Mouse (Mus musculus) adrenal gland, adult 18-20 months (tissue): ENCODE measurements around the gene Rnf123. TPM values are rescaled to one million over a fixed set of nuclear protein-coding genes. Genes with fewer than 3 reads are reported as not detected.

ENCODE experiments used
- DNase-seq, 2 experiments: peaks; one replicate each; pipeline ENCODE4 v3.0.0; 2021 to 2022; ENCODE audit warnings: low spot score in 2 of 2
- total RNA-seq, 2 experiments: library from RNA; stranded (reverse); gene quantifications; 1 replicate in 1 of 2; 2 replicates in 1 of 2; pipeline ENCODE4 v1.2.3; 2021

Gene Rnf123
- total RNA-seq, 2 experiments from 2014 or later = 54.0 to 63.2 TPM

DNA sequence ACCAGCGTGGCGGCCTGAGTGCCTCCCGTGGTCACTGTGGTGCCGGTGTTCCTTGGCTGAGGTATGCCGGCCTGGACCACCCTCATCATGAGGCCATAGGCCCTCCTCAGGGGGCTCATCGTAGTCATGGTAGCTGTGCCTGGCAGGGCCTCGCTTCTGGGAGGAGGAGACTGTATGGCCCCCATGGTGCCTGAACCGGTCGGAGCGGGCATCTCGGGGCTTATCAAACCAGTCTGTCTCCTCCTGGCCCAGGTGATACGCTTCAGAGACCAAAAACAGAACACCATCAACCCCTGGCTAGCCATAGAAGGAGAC lies 22.4 kb upstream of the Rnf123 start:
- no peak for DNase-seq

DNA sequence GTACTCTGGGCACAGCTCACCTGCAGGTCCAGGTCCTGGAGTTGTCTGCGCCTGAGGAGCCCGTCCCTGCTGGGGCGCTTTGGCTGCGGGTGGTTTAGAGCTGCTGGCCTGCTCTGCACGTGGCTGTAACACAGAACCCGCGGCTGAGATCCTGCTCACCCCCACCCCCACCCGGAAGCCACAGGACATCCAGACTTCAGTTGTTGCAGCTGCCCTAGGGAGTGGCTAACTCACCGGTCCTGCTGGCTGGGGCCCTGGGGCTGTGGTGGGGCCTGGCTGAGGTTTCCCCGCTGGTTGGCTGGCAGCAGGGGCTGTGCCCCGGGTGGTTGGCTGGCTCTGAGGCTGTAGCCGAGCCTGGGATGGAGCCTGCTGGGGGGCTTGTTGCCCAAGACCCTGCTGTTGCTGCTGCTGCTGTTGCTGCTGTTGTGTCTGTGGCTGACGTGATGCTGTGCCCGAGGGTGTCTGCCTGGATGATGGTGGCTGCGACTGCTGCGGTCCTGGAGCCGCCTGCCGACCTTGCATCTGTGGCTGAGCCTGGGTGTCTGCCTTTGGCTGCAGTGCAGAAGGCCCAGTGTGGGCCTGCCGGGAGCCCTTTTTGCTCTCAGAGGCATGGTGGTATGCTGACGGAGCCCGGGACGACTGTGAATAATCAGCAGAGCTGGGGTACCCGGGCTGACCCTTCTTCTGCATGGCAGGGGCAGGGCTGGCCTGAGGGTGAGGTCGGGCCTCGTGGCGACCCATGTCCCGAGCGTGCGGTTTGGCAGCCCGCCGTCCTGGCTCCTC lies 21.8 kb upstream of the Rnf123 start:
- DNase-seq = no peak

DNA sequence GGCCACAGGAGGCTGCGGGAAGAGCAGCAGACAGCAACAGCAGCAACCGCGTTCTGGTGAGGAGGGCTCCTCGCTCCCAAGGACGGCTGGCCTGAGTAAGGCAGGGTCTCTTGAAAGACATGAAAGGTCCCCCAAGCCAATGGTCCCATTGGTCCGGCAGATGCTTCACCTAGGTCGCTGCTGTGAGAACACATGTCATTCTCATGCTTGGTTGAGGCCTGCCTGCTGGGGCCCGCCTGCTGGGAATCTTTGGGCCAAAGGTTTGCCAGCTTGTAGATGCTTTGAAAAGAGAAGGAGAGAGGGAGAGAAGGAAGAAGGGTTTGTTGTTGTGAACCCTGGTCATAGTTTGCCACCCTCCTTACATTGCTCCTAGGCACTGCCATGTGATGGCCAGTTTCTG lies 16.5 kb upstream of the Rnf123 start:
- no peak for DNase-seq

DNA sequence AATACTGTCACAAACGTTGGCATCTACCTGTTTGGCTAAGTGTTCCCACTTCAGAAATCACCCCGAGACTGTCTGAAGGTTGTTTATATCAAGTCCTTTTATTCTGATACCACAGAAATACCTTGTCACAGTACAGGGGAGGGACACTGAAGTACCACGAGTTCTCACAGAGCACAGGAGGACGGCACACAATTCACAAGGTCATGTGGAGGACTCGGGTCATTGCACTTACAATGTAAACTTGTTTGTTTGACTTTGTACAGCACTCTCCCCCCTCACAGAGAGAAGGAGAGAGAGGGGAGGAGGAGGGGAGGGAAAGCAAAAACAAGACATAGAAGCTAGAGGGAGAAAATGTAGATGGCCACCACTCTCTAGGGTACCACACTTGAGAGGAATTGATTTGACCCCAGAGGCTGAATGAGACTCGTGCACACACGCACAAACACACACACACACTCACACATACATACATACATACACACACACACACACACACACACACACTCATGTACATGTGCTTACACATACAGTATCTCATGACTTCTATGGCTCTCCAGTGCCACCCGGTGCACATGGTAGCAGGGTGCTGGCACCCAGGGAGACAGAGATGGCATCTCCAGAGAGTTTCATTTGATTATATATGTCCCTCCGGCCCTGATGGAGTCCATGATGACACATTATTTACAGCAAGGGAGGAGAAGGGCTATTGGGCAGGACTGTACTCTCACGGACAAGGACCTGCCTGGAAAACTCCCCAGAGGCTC lies 13.0 kb upstream of the Rnf123 start:
- DNase-seq = no peak

DNA sequence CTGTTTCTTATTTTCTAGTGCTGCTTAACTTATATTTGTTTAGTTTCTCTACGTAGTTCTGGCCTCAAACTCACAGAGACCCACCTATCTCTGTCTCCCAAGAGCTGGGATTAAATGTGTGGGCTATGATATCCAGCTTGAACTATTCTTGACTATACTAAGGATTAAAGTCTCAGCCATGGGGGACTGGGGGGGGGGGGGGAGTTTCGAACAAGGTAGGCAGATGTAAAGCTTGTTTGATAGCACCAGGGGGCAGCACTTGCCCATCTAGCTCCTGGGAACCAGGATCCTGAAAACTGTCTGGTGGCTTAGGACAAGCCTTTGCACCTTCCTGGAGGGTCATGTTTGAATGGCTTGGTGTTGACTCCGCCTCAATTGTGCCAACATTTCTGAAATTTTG lies 12.4 kb upstream of the Rnf123 start:
- DNase-seq = peak; percentile 48 to 52

DNA sequence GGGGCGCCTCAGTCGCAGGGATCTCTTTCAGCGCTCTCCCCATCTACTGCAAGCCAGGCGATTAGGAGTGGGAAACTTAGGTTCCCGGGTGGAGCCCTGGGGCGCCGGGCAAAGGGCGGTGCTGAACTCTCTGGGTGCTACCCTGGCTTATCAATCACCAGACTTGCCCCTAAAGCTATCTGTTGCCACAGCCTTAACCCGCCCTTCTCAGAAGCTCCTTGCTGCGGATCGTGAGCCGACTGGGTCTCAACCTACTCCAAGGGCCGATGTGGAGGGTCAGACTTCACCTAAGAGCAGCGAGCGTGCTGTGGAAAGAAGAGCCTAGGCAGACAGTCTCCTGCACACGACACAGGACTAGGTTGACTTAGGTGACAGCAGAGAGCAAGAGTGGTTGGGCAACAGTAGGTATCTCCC lies 11.9 kb upstream of the Rnf123 start:
- peak in 1 of 2 experiments; percentile 41 for DNase-seq

DNA sequence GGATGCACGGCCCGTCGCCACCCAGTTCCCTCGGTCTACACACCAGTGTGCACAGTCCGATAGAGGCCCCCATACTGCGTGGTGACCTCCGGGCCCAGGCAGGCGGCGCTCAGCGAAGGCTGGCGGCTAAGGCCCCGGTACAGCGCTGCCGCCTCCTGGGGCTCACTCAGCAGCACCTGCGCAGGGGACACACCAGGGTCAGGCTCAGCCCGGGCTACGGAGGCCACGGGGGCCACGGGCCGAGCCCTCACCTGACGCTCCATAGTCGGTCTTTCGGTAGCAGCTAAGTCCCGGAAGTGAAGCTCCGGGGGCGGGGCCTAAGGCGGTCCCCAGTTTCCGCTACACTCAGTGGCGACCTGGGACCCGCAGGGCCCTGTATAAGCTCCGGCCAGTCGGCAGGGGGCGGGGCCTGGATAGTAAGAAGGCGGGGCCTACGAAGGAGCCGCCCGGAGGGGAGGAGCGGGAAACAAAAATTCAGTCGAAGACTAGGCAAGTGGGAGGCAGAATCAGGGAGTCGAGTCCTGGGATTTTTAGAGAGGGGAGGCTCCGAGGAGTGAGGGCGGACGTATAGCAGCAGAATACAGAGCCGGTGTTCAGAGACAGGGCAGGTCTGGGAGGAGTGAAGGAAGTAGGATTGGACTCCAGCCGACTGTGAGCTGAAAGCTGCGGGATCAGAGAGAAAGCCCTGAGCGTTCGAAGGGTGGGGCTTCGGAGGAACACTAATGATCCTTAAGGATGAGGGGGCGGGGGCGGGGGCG lies 11.2 kb upstream of the Rnf123 start, which contains the start of gene Apeh:
TSS of gene Apeh (minus strand) at position 423 of the 758 bp plus-strand sequence.
- DNase-seq = peak; percentile 94 to 95

DNA sequence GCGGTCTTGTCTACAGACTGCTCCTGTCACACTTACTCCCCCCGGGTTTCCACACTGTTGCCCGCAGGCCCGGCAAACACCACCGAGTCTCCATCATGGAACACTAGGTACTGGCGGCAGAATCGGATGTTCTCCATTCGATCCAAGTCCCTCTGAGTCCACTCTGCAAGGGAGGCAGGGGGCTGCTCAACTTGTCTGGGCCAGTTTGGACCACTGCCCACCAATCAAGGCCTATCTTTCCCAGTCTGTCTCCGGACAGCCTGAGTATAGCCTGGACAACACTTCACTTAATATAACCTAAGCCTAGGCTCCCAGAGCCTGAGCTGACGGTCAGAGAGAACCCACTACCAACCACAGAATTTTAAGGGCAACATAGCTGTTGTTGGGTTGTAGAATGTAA lies 10.4 kb upstream of the Rnf123 start:
- DNase-seq = no peak

DNA sequence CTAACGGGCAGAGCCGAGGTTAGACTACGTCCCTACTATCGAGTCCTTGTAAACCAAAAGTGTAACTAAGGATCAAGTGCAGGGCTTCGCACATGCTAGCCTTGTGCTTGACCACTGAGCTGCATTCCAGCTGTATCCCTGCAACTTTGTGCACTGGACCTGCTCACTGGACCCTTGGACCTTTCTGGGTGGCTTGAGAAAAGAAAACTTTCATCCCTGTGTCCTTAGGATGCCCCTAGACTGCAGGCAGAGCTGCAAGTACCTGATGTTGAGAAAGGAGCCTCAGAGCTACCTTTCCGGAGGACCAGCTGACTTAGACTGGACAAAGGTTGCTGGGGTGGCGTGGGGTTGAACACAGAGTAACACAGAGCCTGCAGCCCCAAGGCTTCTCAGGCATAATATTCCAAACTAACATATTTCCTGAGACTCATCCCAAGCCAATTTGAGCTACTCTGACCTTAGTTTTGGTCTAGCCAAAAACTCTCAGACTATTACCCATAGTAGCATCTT lies 7.5 kb upstream of the Rnf123 start:
- DNase-seq = no peak

DNA sequence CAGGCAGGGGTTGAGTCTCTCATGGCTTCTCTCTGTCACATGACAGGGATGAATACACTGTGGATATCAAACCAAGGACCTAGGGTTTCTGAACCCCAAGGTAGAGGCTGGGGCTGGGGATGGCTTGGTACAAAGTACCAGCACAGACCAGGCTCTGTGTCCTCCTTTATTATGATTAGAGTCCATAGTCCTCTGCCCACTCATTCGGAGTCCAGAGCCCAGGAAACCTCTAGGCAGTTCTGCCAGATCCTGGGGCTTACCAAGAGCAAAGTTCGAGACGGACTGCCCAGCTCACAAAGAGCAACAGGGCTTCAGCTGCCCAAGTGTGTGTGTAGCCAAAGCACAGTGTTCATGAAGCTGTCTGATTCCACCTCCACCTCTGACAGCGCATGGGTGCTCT lies 2.1 kb upstream of the Rnf123 start:
- no peak for DNase-seq

DNA sequence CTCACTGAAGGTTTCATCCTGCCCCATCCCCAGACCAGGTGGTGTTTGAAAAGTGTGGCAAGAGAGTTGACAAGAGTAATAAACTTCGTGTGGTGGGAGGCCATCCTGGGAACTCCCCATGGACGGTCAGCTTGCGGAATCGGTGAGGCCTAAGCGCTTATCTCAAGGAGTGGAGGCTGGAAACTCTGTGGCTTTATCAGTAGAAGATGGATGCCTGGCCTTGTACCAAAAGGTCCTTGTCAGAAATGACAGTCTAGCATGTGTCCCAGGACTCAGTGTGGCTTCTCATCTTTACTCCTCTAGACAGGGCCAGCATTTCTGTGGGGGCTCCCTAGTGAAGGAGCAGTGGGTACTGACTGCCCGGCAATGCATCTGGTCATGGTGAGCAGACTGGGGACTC lies 415 bp upstream of the Rnf123 start:
- no peak for DNase-seq

DNA sequence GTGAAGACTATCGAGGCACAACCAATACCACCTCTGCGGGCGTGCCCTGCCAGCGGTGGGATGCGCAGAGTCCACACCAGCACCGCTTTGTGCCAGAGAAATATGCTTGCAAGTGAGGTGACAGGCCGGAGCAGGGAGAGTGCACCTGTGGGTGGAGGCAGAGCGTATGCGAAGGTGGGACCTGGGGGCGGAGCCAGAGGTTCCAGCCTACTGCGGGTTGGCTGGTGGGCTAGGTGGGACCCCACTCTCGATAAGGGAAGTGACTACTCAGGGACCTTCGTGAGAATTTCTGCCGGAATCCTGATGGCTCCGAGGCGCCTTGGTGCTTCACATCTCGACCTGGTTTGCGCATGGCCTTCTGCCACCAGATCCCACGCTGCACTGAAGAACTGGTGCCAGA lies 597 bp downstream of the Rnf123 start:
- DNase-seq = no peak

DNA sequence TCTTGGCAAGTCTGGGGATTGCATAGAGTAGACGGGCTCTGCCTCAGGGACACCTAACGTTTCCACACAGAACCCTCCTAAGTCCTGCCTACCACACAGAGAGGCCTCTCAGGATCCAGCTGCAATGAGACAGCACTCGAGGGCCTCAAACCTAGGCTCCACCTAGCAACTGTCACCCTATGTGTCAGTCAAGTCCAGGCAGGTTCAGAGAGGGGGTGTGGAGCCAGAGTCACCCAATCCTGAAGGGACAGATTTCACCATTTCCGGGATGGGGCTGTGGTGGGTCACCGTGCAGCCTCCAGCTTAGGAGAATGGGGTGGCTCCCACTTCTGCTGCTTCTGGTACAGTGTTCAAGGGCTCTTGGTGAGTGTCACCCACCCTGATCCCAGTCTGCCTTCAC lies 3.0 kb downstream of the Rnf123 start, which contains the start of gene Mst1:
TSS of gene Mst1 (plus strand) at position 269 of the 400 bp plus-strand sequence.
- no peak for DNase-seq

DNA sequence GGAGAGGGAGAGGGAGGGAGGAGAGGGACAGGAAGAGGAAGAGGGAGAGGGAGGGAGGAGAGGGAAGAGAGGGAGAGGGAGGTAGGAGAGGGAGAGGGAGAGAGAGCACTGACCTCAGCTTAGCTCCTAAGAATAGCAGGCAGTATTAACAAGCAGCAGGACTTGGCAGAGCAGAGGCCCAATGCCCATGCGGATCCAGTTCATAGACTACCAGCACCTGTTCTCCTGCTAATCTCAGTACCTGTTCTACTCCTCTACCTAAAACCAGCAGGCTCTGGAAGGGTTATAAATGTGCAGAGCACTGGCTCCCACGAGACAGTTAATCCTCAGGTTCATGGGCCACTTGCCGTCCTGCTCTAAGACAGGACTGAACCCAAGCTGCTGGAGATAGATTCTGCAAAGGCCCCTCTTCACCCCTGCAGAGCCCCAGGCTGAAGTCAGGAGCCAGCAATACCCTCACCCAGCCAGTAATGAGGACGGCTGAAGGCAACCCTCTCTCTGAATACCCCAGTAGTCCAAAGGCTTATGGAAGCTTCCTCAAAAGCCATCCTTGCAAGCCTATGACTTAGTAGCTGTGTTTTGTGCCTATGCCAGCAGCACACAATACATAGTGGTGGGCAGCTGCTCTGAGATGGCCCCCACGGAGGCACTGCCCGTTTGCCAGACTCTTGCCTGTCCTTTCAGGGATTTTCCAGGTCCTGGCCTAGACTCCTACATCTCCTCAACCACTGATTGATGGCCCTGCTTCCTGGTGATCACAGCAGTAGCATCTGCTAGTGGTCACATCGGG lies 9.8 kb downstream of the Rnf123 start:
- DNase-seq = no peak

DNA sequence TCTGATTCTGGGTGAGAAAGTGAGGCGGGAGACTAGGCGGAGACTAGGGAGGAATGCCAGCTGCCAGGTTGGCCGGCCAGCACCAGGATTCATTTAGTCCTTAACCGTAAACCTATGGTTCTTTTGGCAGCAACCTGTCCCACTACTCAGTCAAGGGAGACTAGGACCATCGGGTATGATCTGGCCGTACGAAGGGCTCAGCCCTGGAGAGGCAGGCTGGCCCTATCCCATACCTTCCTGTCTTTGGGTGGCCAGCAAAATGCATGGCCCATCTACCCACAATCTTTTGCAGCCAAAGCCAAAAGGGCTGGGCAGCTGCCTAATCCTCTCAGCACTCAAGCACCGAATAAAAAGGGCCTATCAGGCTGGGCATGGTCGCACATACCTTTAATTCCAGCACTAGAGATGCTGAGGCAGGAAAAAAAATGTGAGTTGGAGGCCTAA lies 10.6 kb downstream of the Rnf123 start:
- no peak for DNase-seq

DNA sequence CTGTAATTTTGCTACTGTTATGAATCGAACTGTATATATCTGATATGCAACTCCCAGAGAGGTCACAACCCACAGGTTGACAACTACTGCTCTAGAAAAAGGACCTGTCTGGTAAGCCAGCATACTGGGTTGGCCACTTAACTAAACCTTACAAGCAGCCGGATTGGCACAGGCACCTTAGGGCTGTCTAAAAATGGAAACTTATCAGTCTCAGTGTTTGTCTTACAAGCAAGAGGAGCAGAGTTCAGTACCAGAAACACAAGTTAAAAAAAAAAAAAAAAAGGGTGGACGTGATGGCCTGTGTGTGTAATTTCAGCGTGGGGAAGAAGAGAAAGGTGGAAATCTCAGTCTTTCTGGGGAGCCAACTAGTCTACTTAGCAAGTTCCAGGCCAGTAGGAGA lies 11.3 kb downstream of the Rnf123 start:
- no peak for DNase-seq

DNA sequence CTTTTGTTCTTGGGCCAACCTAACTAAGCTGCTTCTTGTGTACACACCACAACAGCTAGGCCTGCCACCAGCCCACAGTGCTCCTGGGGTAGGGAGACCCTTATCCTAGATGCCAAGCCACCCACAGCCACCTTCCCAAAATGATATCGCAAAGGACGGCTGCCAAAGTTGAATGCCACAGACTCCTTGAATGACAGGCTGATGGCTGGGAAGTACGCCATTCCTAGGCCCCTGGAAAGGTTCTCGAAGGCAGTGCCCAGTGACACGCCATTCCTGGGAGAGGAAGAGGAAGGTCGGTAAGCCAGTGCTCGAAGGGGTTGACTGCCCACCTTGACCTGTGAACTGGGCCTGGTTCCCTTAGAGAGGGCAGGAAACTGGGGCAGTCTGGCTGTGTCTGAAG lies 13.6 kb downstream of the Rnf123 start:
- no peak for DNase-seq

DNA sequence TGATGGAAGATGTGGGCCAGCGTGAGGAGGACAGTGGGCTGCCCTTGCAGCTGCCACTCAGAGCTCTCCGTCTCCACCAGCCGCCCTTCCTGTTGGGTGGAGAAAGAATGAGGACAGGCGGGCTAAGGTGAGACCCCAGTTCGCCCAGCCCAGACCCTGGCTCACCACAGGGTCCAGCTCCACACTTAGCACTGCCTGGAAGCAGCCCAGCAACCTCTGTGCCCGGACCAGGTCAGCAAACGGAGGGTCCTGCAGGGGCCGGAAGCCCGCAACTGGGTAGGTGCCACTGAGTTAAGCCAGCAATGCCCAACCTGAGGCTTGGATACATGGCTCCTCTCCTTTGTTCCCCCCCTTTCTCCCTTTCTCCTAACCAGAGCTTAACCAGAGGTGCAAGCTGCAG lies 14.1 kb downstream of the Rnf123 start:
- no peak for DNase-seq

DNA sequence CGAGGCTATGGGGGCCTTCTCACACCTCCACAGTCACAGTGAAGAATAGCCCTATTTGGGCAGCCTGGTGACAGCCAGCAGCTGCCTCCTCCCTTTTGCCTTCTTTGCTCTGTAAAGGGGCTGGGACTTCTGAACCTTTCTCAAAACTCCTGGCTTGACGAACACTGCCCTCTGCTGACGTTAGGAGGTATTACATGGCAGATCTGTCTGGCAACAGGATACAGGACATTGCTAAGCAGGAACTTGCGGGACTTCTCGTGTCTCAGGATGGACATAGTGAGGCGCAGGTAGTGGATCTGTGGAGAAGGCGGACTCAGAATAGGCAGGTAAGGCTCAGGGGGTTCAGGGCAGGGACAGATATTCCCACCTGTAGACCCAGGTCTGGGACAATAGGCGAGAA lies 15.2 kb downstream of the Rnf123 start:
- DNase-seq = peak; percentile 82 to 84

DNA sequence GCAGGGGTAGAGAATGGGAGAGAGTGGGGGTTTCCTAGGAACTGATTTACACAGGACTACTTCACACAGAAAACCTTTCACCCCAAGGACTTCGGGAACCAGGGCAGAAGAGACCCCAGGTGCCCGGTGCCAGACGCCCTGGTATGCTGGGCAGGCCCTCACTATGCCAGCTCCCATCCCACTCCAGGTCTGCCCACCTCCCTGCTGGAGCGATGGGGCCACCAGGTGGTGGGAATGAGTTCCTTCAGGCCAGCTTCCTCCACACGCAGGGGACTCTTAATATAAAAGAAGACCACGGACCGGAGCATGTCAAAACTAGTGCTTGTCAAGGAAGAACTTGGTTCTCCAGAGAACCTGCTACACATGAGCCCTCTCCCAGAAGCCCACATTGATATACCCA lies 15.9 kb downstream of the Rnf123 start:
- DNase-seq = no peak
